Mouse (Mus musculus) right cerebral cortex, adult 18-20 months (tissue): ENCODE results near the gene Sim2.

Experiments
- DNase-seq: peaks from one replicate; pipeline ENCODE4 v3.0.0; 2022; ENCODE audit warnings: mixed read lengths

The Sim2 gene

DNA sequence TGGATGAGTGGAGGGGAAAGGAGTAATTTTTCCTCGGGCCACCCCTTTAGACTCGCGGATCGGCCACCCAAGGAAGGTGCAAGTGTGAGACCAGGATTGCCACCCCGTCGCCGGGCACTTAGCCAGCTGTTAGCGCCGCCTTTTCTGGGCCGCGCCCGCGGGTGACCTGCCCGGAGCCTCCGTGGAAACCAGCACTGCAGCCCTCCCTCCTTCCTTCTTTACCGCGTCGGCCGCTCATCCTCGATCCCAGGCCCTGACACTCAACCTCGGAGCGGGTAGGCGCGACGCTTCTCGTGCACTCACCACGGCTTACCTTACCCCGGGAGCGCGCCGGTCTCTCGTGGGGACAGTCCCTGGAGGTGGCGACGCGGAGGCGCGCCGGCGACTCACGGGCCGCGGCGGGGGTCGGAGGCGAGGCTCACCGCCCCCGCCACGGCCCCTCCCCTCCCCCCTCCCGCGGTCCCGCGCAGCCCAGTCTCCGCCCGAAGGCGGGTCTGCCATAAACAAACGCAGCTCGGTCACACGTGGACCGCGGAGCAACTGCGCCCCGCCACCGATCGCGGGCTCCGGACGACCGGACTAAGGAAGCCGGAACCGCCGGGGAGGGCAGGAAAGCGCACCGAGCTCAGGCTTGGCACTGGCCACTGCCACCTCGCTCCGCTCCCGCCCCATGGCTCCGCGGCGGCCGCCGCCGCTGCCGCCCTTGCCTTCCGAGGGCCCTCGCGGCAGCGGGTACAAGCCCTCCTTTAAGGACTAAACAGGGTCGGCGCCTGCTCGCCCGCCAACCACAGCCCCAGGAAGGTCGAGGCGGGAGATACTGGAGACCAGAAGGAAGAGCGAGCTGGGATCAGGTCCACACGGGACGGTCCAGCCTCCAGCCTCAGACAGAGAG is at the start of gene Sim2:
Sim2 (plus strand) TSS at position 221 of the 892 bp plus-strand sequence.
- no peak for DNase-seq

DNA sequence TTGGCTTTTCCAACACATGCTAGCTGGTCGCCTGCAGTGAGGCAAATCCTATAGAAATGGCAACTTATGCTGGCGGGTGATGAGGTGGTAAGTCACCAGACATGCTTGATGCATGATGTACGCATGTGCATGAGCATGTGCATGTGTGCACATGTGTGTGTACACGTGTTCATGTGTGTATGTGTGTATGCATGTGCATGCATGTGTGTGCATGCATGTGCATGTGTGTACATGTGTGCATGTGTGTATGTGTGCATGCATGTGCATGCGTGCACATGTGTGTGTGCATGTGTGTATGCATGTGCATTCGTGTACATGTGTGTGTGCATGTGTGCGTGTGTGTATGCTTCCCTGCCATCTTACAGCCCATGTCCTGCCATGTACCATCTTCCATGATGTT is 47.5 kb upstream of the Sim2 start:
- no peak for DNase-seq

DNA sequence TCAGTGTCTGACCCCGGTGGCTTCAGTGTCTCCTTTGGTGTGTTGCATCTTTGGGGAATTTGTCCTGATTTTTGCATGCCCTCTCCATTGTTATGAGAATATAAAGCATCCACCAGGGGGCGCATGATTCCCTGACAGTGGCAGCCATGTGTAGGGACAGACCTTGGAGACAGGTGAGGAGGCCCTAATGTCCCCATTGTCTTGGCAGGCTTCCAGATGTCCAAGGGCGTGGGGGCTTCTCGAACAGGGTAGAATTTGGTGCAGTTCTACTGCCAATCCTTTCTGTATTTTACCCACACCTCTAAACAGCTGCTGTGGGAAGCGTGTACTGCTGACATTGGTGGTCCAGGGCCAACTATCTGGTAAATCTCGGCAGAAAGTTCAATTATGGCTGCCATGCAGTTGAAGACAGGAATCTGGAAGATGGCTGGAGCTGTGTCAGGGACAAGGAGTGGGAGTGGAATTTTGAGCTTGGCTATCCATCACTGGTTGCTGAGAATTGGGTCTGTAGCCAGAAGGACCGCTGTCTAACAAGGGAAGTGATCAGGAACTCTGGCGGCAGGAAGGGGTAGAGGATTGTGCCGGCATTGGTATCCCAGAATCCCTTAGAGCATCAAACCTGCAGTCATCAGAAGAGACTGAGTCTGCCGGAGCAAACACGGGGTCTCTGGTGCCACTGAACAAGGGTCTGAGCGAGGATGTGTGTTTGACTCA is 46.3 kb upstream of the Sim2 start:
- DNase-seq, result peak; percentile 32

DNA sequence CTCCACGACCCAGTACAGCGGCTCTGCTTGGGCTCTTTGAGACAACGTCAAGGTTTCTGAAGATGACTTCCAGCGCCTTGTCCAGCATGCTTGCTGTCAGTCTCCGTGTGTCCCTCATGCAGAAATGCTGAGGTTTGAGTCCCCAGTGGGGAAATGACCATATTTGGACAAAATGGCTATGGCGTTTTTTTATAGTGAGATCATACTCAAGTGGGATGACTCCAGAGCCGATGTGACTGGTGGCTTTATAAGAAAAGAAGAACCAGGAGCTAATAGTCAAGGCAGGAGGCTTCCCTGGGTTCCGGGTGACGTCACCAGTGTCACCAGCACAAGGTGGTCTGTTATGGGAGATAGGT is 45.8 kb upstream of the Sim2 start:
- no peak for DNase-seq

DNA sequence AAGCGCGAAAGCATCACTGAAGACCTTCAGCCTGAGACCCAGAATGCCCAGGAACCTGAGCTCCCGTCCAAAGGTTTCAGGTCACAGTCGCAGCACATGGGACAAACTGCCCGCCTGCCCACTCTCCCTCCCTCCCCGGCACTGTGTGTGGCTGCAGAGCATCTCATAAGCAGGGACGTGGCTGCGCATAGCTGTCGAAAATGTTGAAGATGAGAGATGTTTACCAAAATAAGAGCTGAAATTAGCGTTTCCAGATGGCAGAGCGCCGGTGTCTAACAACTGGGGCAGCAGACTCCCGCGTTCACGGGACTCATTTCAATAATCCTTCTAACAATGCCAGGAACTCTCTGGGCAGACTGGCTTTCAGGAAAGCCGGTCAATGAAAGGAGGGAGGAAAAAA is 44.2 kb upstream of the Sim2 start:
- DNase-seq, result no peak

DNA sequence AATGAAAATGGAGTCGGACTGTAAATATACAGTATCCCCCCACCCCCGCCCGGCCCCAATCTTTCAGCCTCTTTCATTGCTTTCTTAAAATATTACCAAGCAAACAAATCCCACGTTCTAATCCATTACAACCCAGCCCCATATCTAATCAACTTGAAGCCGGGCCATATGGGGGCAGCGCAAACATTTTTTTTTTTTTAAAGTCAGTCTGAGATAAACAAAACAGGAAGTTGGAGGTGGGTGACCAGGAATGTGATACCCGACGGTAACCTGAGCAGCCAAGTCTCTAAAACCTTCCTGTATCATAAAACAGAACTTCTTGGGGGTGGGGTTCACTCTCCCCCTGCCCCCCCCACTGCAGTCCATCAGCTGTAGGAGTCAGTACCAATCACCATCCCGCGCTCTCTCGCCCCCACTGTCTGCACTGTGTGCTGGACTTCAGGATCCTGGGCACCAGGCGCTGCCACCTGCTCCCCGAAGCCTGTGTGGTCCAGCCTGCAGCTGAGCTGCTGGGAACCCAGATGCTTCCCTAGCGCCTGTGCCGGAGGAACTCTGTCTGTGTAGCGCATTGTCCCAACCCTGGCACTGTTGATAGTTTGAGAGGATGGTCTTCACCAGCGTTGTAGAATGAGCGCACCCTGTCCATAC is 43.5 kb upstream of the Sim2 start:
- no peak for DNase-seq

DNA sequence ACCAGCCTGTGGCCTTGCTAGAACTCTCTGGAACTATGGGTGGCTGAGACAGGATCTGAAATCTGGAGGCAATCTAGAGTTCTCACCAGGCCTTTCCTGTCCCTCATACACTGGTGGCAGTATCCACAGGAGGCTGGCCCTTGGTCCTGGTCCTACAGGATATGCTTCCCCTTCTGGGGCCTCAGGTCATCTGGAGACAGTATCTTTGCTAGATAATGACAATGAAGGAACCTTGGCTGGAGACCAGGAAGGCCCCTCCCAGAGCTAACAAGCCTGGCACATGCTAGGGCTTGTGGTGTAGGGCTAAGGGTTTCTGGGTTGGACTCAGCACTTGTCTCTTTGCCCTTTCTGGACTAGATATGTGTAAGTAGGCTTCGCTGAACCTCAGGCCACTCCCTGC is 40.9 kb upstream of the Sim2 start:
- DNase-seq, result no peak

DNA sequence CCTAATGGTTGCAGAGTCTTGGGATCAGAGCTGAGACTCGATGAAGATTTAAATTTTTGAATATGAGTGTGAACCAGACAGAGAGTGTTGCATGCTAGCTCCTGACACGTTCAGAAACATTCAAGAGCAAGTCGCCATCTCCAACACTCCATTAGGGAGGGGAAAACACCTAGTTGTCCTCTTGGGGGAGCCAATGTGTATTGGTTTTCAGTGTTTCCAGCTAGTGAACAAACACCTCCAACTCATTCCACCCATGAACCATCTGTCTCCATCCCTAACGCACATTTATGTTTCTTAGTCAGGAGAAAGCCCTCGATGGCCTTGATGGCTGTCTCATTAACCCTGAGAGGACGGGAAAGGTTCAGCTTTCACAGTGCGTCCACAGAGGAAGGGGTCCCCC is 39.7 kb upstream of the Sim2 start:
- peak; percentile 11 for DNase-seq

DNA sequence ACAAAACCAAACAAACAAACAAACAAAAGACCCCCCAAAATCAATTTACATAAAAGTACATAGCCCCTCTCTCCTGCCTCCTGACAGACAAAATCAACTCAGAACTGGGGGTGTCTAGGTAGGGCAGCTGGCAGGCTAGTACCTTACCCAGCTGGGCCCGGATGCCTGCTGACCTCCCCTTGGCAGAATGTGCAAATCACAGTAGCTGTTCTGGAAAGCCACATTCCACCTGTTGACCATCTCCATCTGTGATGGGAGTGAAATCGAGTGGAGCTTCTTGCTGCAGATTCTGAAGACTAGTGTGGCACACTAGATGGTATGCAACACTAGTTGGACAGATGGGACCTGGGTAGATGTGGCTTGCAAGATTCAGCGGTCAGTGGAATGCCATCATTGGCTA is 34.4 kb upstream of the Sim2 start:
- DNase-seq, result no peak

DNA sequence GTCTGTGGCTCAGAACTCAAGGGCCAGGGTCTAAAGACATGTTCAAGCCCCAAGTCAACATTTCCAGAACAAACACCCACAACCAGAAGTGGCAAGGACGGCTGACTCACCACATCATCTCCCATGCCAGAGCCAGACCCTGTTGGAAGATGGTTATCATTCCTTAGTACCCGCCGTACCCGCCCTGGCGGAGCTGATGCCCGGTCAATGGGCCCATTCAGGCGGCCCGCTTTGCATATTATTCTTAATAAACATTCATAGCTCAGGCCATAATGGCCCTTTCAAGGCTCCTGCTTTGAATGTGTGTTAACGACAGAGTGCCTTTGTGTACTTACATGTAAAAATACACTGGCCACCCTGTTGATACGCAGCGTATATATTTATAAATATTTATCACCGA is 29.6 kb upstream of the Sim2 start:
- DNase-seq, result no peak

DNA sequence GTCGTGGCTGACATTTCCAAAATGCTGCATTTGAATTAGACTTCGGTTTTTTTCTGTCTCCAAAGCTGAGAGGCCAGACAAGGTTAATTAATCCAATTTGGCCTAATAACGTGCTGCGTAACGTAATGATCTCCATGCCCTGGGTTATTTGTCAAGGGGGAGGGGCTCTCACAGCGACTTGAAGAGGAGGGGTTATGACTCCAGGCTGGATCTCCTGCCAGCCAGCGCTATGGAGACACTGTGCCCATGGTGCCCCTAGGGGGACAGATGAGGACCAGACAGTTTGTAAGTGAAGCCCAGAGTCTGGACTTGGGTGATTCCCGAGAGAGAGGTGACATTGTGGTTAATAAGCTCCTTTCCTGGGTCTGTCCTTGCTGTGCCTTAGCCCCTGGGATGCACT is 29.2 kb upstream of the Sim2 start:
- no peak for DNase-seq

DNA sequence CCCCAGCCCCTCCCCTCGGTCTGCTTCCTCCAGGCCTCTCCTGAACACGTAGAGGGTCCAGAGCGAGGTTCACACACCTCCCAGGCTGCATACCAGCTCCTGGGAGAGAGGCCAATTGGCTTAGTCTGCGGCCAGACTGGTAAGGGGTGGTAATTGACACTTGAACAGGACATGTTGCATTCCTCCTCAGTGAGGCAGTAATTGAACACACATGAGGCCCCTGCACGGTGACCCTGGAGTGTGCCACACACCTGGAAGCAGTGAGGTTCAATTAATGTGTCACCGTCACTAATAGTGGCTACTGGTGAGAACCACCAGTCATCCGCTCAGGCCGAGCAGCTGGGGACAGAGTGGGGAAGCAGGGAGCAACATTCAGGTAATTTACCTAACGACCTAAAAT is 24.9 kb upstream of the Sim2 start:
- DNase-seq, result no peak

DNA sequence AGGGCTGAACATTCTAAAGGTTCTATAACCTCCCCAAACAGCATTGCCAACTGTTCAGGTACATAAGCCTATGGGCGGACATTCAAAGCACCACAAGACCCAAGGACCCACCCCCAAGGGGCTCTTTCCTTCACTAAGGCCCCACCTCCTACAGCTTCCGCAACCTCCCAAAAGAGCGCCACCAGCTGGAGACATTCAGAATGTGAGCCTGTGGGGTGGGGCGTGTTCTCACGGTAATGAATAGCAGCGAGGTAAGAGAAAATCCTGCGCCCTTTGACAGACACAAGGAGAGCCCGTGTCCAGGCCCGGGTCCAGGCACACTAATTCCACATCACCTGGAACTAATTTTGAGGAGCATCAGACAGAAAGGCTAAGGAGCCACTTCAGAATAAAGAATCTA is 20.5 kb upstream of the Sim2 start:
- DNase-seq, result no peak

DNA sequence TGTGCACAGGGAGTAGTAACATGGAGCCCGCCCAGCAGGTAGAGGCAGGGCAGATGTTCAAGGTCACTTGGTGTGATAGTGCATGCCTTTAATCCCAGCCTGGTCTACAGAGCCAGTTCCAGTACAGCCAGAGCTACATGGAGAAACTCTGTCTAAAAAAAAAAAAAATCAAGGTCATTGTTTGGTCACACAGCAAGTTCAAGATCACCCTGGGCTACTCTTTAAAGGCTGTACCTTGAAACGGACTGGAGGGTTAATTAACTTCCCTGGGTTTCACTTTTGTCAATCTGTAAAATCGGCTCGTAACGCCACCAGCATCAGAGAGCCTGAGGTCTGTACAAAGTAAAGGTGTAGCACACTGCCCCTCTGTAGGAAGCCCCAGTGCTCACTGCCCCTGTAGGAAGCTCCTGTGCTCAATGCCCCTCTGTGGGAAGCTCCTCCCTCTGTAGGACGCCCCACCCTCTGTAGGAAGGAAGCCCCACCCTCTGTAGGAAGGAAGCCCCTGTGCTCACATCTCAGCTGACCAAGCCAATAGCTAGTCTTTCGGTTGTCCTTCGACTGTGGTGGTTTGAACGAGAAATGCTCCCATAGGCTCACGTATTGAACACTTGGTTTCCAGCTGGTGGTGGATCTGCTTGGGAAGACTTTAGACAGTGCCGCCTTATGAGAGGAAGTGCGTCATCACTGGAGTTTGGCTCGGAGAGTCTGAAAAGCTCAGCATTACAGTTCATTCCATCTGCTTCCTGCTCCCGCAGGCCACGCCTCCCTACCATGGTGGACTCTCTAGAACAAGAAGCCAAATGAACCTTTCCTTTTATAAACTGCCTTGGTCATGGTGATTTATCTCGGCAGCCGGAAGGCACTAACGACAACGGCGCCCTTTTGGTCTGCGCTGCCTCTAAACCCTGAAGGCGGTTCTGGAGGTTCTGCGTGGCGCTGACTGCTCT is 18.7 kb upstream of the Sim2 start:
- DNase-seq, result no peak

DNA sequence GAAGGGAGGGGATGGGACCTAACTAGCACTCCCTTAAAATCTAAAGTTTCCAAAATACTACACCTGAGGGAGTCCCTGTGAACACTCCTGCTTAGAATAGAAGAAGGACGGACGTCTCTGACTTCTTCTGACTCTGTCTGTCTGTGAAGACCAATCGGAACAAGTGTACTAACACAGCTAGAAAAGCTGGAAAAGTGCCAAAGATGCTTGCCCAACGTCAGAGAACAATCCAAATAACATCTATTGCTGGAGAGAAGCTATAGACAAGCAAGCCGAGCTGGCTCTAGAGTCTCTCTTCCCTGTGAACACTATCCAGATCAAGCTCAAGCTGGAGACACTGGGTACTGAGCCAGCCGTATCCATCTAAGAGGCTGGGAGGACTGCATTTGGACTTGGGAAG is 18.0 kb upstream of the Sim2 start:
- DNase-seq, result no peak

DNA sequence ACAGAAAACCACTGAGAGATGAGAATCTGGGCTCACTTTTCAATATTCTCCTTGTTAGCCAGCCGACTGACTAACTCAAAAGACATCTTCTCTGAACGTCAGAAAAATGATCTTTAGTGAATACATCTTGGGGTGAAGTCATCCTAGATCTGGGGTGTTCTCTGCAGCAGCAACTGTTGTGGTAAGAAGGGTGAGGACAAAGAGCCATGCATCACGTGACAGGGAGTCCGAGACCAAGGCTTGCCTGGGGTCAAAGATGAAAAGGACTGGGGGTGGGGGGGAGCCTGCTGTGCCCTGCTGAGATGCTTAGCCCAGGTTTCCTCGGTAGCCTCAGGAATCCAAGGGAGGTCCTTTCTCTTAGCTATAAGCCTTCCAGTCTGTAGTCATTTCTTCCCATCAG is 17.5 kb upstream of the Sim2 start:
- DNase-seq, result no peak

DNA sequence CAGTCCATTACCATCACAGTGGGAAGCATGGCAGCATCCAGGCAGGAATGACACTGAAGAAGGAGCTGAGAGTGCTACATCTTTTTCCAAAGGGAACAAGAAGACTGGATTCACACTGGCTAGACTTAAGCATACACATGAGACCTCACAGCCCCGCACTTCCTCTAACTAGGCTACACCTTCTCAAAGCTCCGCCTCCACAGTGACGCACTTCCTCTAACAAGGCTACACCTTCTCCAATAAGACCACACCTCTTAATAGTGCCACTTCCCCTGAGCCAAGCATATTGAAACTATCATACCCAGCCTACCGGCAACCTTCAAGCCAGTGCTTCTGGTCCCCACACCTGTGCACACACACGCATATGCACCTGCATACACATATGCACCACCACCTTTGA is 15.7 kb upstream of the Sim2 start:
- no peak for DNase-seq

DNA sequence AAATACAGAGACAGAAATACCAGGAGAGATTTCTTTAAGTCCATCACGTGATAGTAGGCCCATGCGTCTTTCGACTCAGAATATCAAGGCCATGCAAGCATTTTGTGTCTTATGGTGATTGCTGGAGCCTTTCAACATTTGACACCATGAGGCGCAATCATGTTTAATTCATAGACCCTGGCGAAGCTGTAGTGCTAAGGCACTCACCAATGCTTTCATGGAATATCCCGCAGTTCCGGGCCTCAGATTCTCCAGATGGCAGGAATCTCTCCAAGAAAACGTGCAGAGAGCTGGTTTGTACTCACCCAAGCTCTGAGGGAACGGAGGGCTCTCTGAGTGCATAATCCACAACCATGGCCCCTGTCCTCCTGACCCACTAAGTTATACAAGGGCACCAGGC is 13.8 kb upstream of the Sim2 start:
- no peak for DNase-seq

DNA sequence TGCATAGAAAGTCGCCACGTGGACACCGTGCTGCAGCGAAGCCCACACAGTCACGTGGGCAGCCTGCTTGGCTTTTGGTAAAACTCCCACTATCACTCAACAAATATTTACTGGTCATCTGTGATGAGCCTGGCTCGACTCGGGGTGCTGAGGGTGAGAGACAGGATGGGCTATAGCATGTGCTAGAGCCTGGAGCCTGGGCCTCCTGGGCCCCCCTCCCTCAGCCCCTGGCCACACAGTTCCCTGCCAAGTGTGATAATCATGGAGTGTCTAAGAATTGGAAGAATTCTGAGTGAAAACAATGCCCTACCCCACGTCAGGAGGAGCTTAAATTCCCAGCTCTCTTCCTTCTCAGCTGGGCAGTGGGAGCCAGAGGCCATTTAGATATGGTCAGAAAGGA is 13.3 kb upstream of the Sim2 start:
- DNase-seq, result no peak

DNA sequence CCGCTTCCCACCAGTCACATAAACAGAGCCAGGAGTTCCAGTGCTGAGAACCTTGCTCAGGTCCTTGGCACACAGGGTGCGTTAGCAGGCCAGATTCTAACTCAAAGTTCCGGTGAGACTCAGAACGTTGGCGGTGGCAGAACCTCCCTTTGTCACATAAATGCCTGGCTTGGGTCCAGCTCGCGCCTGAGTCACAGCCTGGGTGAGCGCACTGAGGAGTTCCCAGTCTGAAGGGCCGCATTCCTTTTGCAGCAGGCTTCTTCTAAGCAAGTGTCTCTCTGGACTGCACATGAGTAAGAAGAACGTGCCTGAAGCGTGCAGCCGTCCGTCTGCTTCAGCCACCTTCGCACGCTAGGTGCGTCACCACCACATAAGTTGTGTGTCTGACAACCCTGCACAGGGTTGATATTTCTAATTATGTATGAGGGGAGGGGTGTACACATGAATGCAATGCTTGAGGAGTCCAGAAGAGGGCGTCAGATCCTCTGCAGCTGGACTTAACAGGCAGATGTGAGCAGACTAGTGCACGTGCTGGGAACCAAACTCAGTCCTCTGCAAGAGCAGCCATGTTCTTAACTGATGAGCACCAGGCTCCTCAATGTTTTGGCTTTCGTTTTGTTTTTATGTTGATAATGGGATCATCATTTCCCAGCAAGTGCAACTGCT is 9.2 kb upstream of the Sim2 start:
- DNase-seq, result no peak

DNA sequence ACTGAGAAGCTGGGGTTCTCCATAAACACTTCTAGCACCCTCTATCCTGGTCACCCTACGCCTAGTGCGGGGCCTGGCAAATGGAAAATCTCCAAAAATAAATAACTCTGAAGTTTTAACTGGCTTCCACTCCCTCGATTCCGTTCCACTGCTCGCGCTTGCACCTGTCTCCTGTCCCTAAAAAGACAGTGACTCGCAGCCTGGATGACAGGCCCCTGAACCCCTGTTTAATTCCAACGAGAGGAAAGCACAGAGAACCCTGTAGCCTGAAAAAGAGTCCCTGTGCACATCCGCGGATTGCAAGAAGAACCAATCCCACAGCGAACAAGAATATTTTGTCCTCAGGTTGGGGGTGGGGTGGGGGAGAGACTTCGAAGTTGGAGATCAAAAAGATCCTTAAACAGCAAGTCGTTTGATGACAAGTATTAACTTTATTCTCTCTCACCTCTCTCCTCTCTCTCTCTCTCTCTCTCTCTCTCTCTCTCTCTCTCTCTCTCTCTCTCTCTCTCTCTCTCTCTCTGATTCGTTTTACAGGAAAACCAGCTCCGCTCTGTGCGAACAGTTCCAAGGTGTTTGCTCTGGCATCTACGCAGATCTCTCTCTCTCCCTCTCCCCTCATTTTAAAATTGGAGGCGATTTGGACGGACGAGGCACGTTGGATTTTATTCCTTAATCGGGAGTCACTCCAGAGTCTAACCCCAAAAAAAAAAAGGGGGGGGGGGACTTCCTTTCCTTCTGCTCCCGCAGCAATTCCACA is 6.2 kb upstream of the Sim2 start:
- DNase-seq, result no peak
